Mouse (Mus musculus) heart, postnatal 0 days (tissue): ENCODE results near the gene Cyfip2.

ENCODE experiments used
- CTCF ChIP-seq: IDR thresholded peaks from 2 replicates; pipeline ENCODE4 v1.5.1; 2016; ENCODE audit warnings: antibody characterized with exemption, control low read depth, low read depth
- EP300 ChIP-seq: IDR thresholded peaks from 2 replicates; pipeline ENCODE4 v1.6.1; 2016; ENCODE audit warnings: antibody characterized with exemption, low read depth

DNA sequence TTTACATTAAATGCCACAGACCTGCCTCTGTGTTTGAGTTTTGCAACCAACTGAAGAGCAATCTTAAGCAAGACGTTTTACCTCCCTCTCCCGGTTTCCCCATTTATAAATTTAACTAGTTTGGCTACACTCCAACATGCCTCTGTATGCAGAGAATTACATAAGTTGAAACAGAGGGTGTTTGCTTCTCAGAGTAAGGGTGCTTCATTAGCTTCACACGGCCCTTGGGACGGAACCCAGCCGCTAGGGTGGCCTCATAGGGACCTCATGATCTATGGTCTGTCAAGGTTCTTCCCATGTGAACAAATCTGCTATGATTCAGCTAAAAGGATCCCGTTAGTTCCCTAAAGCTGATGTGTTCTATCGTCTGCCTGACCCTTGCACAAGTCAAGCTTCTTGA is 1.9 kb upstream of the Cyfip2 start:
- TF ChIP-seq CTCF, result no peak
- TF ChIP-seq EP300, result no peak
